Mouse (Mus musculus) CH12.LX (cell line): ENCODE measurements at regions not wholly inside any gene's neighbourhood (a gene's known extent, or its start where the extent isn't known, plus 50 kb on each side); places are given as distances from the start of the nearest gene placed in this dataset.

Source experiments
- DNase-seq: peaks from one replicate; pipeline ENCODE4 v3.0.0-alpha.2; 2013; ENCODE audit errors: extremely low read depth
- H3K27ac ChIP-seq: 2 replicates; pipeline ENCODE4 v1.5.1; 2012; ENCODE audit warnings: low read depth, mild to moderate bottlenecking, control low read depth, moderate library complexity; ENCODE audit not compliant: insufficient read depth
- H3K27me3 ChIP-seq: replicated peaks from 2 replicates; pipeline ENCODE3; 2012; ENCODE audit warnings: inconsistent platforms
- H3K36me3 ChIP-seq, 2 experiments: replicated peaks in 1 of 2; 2 replicates each; pipeline versions ENCODE3 to v1.6.1; 2012; ENCODE audit warnings: inconsistent platforms in 1 of 2, low read length in 1 of 2, mild to moderate bottlenecking in 1 of 2, mixed read lengths in 1 of 2, moderate library complexity in 1 of 2; ENCODE audit not compliant: control insufficient read depth in 1 of 2, insufficient read depth in 1 of 2
- H3K4me1 ChIP-seq, 2 experiments: 2 replicates each; pipeline ENCODE4 v1.6.1; 2012; ENCODE audit warnings: inconsistent platforms in 1 of 2, moderate library complexity in 1 of 2; ENCODE audit not compliant: insufficient read depth in 2 of 2, control insufficient read depth in 1 of 2
- H3K4me2 ChIP-seq: 2 replicates; pipeline ENCODE4 v1.6.1; 2012; ENCODE audit warnings: low read depth, mild to moderate bottlenecking, control low read depth; ENCODE audit not compliant: poor library complexity, insufficient read depth, severe bottlenecking
- H3K4me3 ChIP-seq, 3 experiments: fragments of 150-350 bp in 1 of 3; sonication (generic) in 1 of 3; replicated peaks in 1 of 3; 2 replicates each; pipeline versions ENCODE3 to v1.5.1; 2011 to 2012; ENCODE audit warnings: low read depth in 2 of 3, low read length in 2 of 3, mild to moderate bottlenecking in 2 of 3, moderate library complexity in 2 of 3, control low read depth in 1 of 3, improper control_type of control experiment in 1 of 3, inconsistent platforms in 1 of 3, mixed read lengths in 1 of 3; ENCODE audit not compliant: poor library complexity in 1 of 3
- H3K79me2 ChIP-seq: replicated peaks from 2 replicates; pipeline ENCODE4 v1.6.1; 2012; ENCODE audit warnings: mild to moderate bottlenecking, moderate library complexity; ENCODE audit not compliant: control insufficient read depth, poor library complexity, insufficient read depth, severe bottlenecking; ENCODE audit errors: extremely low read depth
- H3K9ac ChIP-seq: 2 replicates; pipeline ENCODE4 v1.6.1; 2012; ENCODE audit warnings: low read depth, mild to moderate bottlenecking, control low read depth, moderate library complexity; ENCODE audit not compliant: insufficient read depth
- H3K9me3 ChIP-seq: replicated peaks from 2 replicates; pipeline ENCODE3; 2012; ENCODE audit warnings: low read length, inconsistent platforms, mixed read lengths
- BHLHE40 ChIP-seq: IDR thresholded peaks from 2 replicates; pipeline ENCODE4 v1.6.1; 2011; ENCODE audit warnings: mild to moderate bottlenecking, low read depth, low read length, improper control_type of control experiment
- CHD1 ChIP-seq: IDR thresholded peaks from 2 replicates; pipeline ENCODE4 v1.6.1; 2012; ENCODE audit warnings: low read depth, low read length, improper control_type of control experiment, inconsistent platforms
- ELF1 ChIP-seq: IDR thresholded peaks from 2 replicates; pipeline ENCODE4 v1.6.1; 2014; ENCODE audit warnings: low read depth, mild to moderate bottlenecking, inconsistent platforms, low read length, improper control_type of control experiment
- EP300 ChIP-seq: IDR thresholded peaks from 2 replicates; pipeline ENCODE4 v1.6.1; 2011; ENCODE audit warnings: low read length, improper control_type of control experiment
- GABPA ChIP-seq: IDR thresholded peaks from 2 replicates; pipeline ENCODE4 v1.6.1; 2012; ENCODE audit warnings: low read depth, low read length, improper control_type of control experiment, inconsistent platforms; ENCODE audit not compliant: insufficient replicate concordance
- IRF4 ChIP-seq: IDR thresholded peaks from 2 replicates; pipeline ENCODE4 v1.6.1; 2014; ENCODE audit warnings: low read depth, mild to moderate bottlenecking, inconsistent platforms, low read length, improper control_type of control experiment
- JUN ChIP-seq: IDR thresholded peaks from 2 replicates; pipeline ENCODE4 v1.6.1; 2011; ENCODE audit warnings: low read depth, mild to moderate bottlenecking, low read length, improper control_type of control experiment, moderate library complexity; ENCODE audit not compliant: insufficient read depth
- KAT2A ChIP-seq: IDR thresholded peaks from 2 replicates; pipeline ENCODE4 v1.6.1; 2012; ENCODE audit warnings: low read length, improper control_type of control experiment, inconsistent platforms; ENCODE audit not compliant: insufficient replicate concordance
- MAFK ChIP-seq: IDR thresholded peaks from 2 replicates; pipeline ENCODE4 v1.6.1; 2011; ENCODE audit warnings: low read length, improper control_type of control experiment; ENCODE audit not compliant: insufficient replicate concordance
- MAZ ChIP-seq: IDR thresholded peaks from 2 replicates; pipeline ENCODE4 v1.6.1; 2012; ENCODE audit warnings: low read depth, mild to moderate bottlenecking, inconsistent platforms, low read length, improper control_type of control experiment, moderate library complexity
- MEF2A ChIP-seq: IDR thresholded peaks from 2 replicates; pipeline ENCODE4 v1.6.1; 2014; ENCODE audit warnings: low read depth, mild to moderate bottlenecking, inconsistent platforms, low read length, improper control_type of control experiment, borderline replicate concordance
- MXI1 ChIP-seq: IDR thresholded peaks from 2 replicates; pipeline ENCODE4 v1.6.1; 2011; ENCODE audit warnings: mild to moderate bottlenecking, low read depth, low read length, improper control_type of control experiment
- MYC ChIP-seq: IDR thresholded peaks from 2 replicates; pipeline ENCODE4 v1.6.1; 2011; ENCODE audit warnings: low read depth, mild to moderate bottlenecking, improper control_type of control experiment, low read length
- NRF1 ChIP-seq: IDR thresholded peaks from 2 replicates; pipeline ENCODE4 v1.6.1; 2014; ENCODE audit warnings: low read depth, mild to moderate bottlenecking, inconsistent platforms, low read length, improper control_type of control experiment, moderate library complexity
- POLR2A ChIP-seq: IDR thresholded peaks from 2 replicates; pipeline ENCODE4 v1.6.1; 2011; ENCODE audit warnings: low read depth, mild to moderate bottlenecking, improper control_type of control experiment, low read length
- POLR2AphosphoS2 ChIP-seq: IDR thresholded peaks from 2 replicates; pipeline ENCODE4 v1.6.1; 2011; ENCODE audit warnings: low read depth, low read length, improper control_type of control experiment
- RAD21 ChIP-seq: IDR thresholded peaks from 2 replicates; pipeline ENCODE4 v1.6.1; 2011; ENCODE audit warnings: low read depth, mild to moderate bottlenecking, low read length, improper control_type of control experiment, moderate library complexity
- SIN3A ChIP-seq: IDR thresholded peaks from 2 replicates; pipeline ENCODE4 v1.6.1; 2012; ENCODE audit warnings: low read length, improper control_type of control experiment, inconsistent platforms
- SMC3 ChIP-seq: IDR thresholded peaks from 2 replicates; pipeline ENCODE4 v1.6.1; 2011; ENCODE audit warnings: low read depth, low read length, improper control_type of control experiment
- TBP ChIP-seq: conservative IDR thresholded peaks from 2 replicates; pipeline ENCODE4 v1.6.1; 2011; ENCODE audit warnings: low read depth, low read length, improper control_type of control experiment
- TCF12 ChIP-seq: IDR thresholded peaks from 2 replicates; pipeline ENCODE4 v1.6.1; 2014; ENCODE audit warnings: low read depth, mild to moderate bottlenecking, inconsistent platforms, low read length, improper control_type of control experiment
- USF1 ChIP-seq: IDR thresholded peaks from 2 replicates; pipeline ENCODE4 v1.6.1; 2014; ENCODE audit warnings: low read depth, mild to moderate bottlenecking, inconsistent platforms, low read length, improper control_type of control experiment
- ZKSCAN1 ChIP-seq: IDR thresholded peaks from 2 replicates; pipeline ENCODE4 v1.6.1; 2012; ENCODE audit warnings: low read depth, inconsistent platforms, low read length, improper control_type of control experiment, borderline replicate concordance
- ZMIZ1 ChIP-seq: IDR thresholded peaks from 2 replicates; pipeline ENCODE4 v1.6.1; 2012; ENCODE audit warnings: low read depth, mild to moderate bottlenecking, inconsistent platforms, low read length, improper control_type of control experiment
- dilution Hi-C: fragments of 300-500 bp; cut with MboI; formaldehyde crosslinking; loops from 2 replicates; pipeline ENCODE4 v1.14.3; 2020; ENCODE audit warnings: low sequenced_read_pairs; ENCODE audit not compliant: extremely low pct_unique_long_range_greater_than_20kb, extremely low pct_ligation_motif_present
- in situ Hi-C: fragments of 300-500 bp; cut with MboI; formaldehyde crosslinking; loops from 3 replicates; pipeline ENCODE4 v1.14.3; 2019; ENCODE audit warnings: low sequenced_read_pairs, low pct_ligation_motif_present, low pct_unique_long_range_greater_than_20kb, mixed read lengths

- in situ Hi-C loops (no loop called here), dilution Hi-C loops (no loop called here)
- H3K4me1 ChIP-seq: no peaks in the 10 kb centered on the region
- TF ChIP-seq USF1: no peak
- TF ChIP-seq EP300: no peak
- TF ChIP-seq SIN3A: no peak
- TF ChIP-seq ZKSCAN1: no peak
- TF ChIP-seq TBP: no peak
- TF ChIP-seq POLR2AphosphoS2: no peak
- TF ChIP-seq MYC: no peak
- no peak for TF ChIP-seq MXI1
- TF ChIP-seq SMC3: no peak
- no peak for TF ChIP-seq POLR2A
- no peak for TF ChIP-seq TCF12
- no peak for TF ChIP-seq MEF2A
- no peaks in the 10 kb centered on the region for H3K79me2 ChIP-seq
- no peak overlapping the region for H3K27ac ChIP-seq
- no peaks in the 10 kb centered on the region for H3K36me3 ChIP-seq
- no peak overlapping the region for H3K9ac ChIP-seq
- H3K9me3 ChIP-seq: peaks cover 8% of the 10 kb centered on the region
- no peak for DNase-seq
- no peaks in the 10 kb centered on the region for H3K27me3 ChIP-seq
- no peak overlapping the region for H3K4me2 ChIP-seq
- H3K4me3 ChIP-seq: no peak overlapping the region
Observed at GRCm38 (mm10) chr14:37477599-37477998, 342.5 kb upstream of the Ghitm start.

GRCm38 (mm10) chr14:37468711-37469110 is 333.6 kb upstream of the Ghitm start:
- in situ Hi-C loops (no loop called here), dilution Hi-C loops (no loop called here)
- TF ChIP-seq BHLHE40 (no peak), GABPA (no peak), KAT2A (no peak), POLR2A (no peak), TCF12 (no peak), ZMIZ1 (no peak), POLR2AphosphoS2 (no peak), MEF2A (no peak), NRF1 (no peak), ZKSCAN1 (no peak), MXI1 (no peak), SIN3A (no peak), CHD1 (no peak), MAFK (no peak), MAZ (no peak), JUN (no peak), RAD21 (no peak), IRF4 (no peak), ELF1 (no peak), EP300 (no peak)
- no peaks in the 10 kb centered on the region for H3K79me2 ChIP-seq
- DNase-seq: no peak
- no peaks in the 10 kb centered on the region for H3K4me1 ChIP-seq
- no peak overlapping the region for H3K4me3 ChIP-seq
- peaks cover 3% of the 10 kb centered on the region for H3K9me3 ChIP-seq
- no peaks in the 10 kb centered on the region for H3K36me3 ChIP-seq
- H3K27me3 ChIP-seq: no peaks in the 10 kb centered on the region
- H3K4me2 ChIP-seq: no peak overlapping the region
- no peak overlapping the region for H3K9ac ChIP-seq
- no peak overlapping the region for H3K27ac ChIP-seq
